ENCODE assay signal across 13 mouse cellular contexts in genomic region chr2:75149562-75149961, GRCm38 (mm10).
A peak's percentile ranks its signal among the peaks of the same experiment; 100 is the strongest.
DNase-seq lines count a peak whose midpoint lies in the region; ATAC-seq and TF ChIP-seq lines count a peak whose summit lies in the region.
"Had no signal": no experiment of that assay in that cellular context is flagged by ENCODE, and none has a peak within 500 bp of the region (broad histone marks: within the 10 kb centered on the region; RNA-seq: fewer than 3 reads in every experiment).

No protein-coding gene starts in this region.

- no peak for TF ChIP-seq CTCF in lung, embryonic 14.5 days (IDR thresholded peaks at IDR 0.05; ENCODE audit: low read depth)

- H3K36me3 ChIP-seq in heart, embryonic 10.5 days = no peaks in the 10 kb centered on the region
- no peaks in the 10 kb centered on the region for H3K36me3 ChIP-seq in lung, embryonic 14.5 days (ENCODE audit: insufficient read depth)
- no peaks in the 10 kb centered on the region for H3K36me3 ChIP-seq in liver, embryonic 11.5 days (ENCODE audit: control insufficient read depth, insufficient read depth, low read length)
- H3K36me3 ChIP-seq in stomach, embryonic 15.5 days = no peaks in the 10 kb centered on the region
- H3K36me3 ChIP-seq: forebrain, embryonic 12.5 days had no signal

- peak overlapping the region; percentile 54 for H3K4me2 ChIP-seq in lung, embryonic 14.5 days
- H3K4me2 ChIP-seq in liver, embryonic 11.5 days = 0 out of 2 replicates have a peak overlapping the region, but pooled peaks have one; percentile 4
- H3K4me2 ChIP-seq in stomach, embryonic 15.5 days = peak overlapping the region; percentile 46
- H3K4me2 ChIP-seq: forebrain, embryonic 12.5 days had no signal

- peak overlapping the region; percentile 37; the same call in 1 of the 2 replicates for H3K4me3 ChIP-seq in heart, embryonic 10.5 days
- no peak overlapping the region for H3K4me3 ChIP-seq in lung, embryonic 14.5 days (ENCODE audit: low read depth, low read length)
- H3K4me3 ChIP-seq in liver, embryonic 11.5 days (ENCODE audit: low read depth, low read length) = no peak overlapping the region
- H3K4me3 ChIP-seq in stomach, embryonic 15.5 days (replicated peaks) = peak overlapping the region; percentile 17; the same call in 1 of the 2 replicates
- H3K4me3 ChIP-seq: forebrain, embryonic 12.5 days had no signal

- ATAC-seq in lung, embryonic 14.5 days (ENCODE audit: insufficient read depth) = no peak
- no peak for ATAC-seq in liver, embryonic 11.5 days (replicated peaks; ENCODE audit: low FRiP score)
- no peak for ATAC-seq in stomach, embryonic 15.5 days (ENCODE audit: insufficient read depth, low FRiP score, low read depth)
- ATAC-seq: midbrain, embryonic 16.5 days; Patski had no signal

- H3K9ac ChIP-seq in lung, embryonic 14.5 days = no peak overlapping the region
- H3K9ac ChIP-seq in liver, embryonic 11.5 days (ENCODE audit: low read depth, low read length) = no peak overlapping the region
- H3K9ac ChIP-seq in stomach, embryonic 15.5 days = no peak overlapping the region
- H3K9ac ChIP-seq: forebrain, embryonic 12.5 days had no signal

- peaks cover 10% of the 10 kb centered on the region for H3K4me1 ChIP-seq in heart, embryonic 10.5 days
- no peaks in the 10 kb centered on the region for H3K4me1 ChIP-seq in lung, embryonic 14.5 days (ENCODE audit: insufficient read depth)
- H3K4me1 ChIP-seq in liver, embryonic 11.5 days (replicated peaks; ENCODE audit: control insufficient read depth, insufficient read depth, low read length) = no peaks in the 10 kb centered on the region
- H3K4me1 ChIP-seq in stomach, embryonic 15.5 days = peaks cover 3% of the 10 kb centered on the region; the same call in 1 of the 2 replicates
- H3K4me1 ChIP-seq: forebrain, embryonic 12.5 days had no signal

- 39% methylated on average over 12 of the region's 12 CpGs for WGBS in heart, embryonic 10.5 days
- 6% methylated on average over 12 of the region's 12 CpGs for WGBS in lung, embryonic 14.5 days
- 37% methylated on average over 12 of the region's 12 CpGs for WGBS in liver, embryonic 11.5 days
- WGBS in stomach, embryonic 15.5 days = 5% methylated on average over 12 of the region's 12 CpGs

- no peaks in the 10 kb centered on the region for H3K9me3 ChIP-seq in heart, embryonic 10.5 days
- no peaks in the 10 kb centered on the region for H3K9me3 ChIP-seq in lung, embryonic 14.5 days (ENCODE audit: low read depth, low read length)
- H3K9me3 ChIP-seq in liver, embryonic 11.5 days (ENCODE audit: control insufficient read depth, low read length) = no peaks in the 10 kb centered on the region
- H3K9me3 ChIP-seq in stomach, embryonic 15.5 days = no peaks in the 10 kb centered on the region
- H3K9me3 ChIP-seq: forebrain, embryonic 12.5 days had no signal

- H3K27ac ChIP-seq in heart, embryonic 10.5 days = no peak overlapping the region
- H3K27ac ChIP-seq in lung, embryonic 14.5 days (ENCODE audit: low read depth) = no peak overlapping the region
- no peak overlapping the region for H3K27ac ChIP-seq in liver, embryonic 11.5 days (ENCODE audit: low read depth, low read length)
- no peak overlapping the region for H3K27ac ChIP-seq in stomach, embryonic 15.5 days
- H3K27ac ChIP-seq: forebrain, embryonic 12.5 days had no signal

- H3K27me3 ChIP-seq in heart, embryonic 10.5 days (ENCODE audit: insufficient read depth, poor library complexity, severe bottlenecking) = peaks cover 29% of the 10 kb centered on the region
- peaks cover 13% of the 10 kb centered on the region for H3K27me3 ChIP-seq in lung, embryonic 14.5 days (ENCODE audit: insufficient read depth, low read length)
- 0 out of 2 replicates have a peak, but pooled peaks cover 2% of the 10 kb centered on the region for H3K27me3 ChIP-seq in liver, embryonic 11.5 days (replicated peaks; ENCODE audit: control insufficient read depth, insufficient read depth, low read length)
- H3K27me3 ChIP-seq in stomach, embryonic 15.5 days (replicated peaks) = no peaks in the 10 kb centered on the region

- no peak for DNase-seq in heart, embryonic 10.5 days (ENCODE audit: low spot score)
- DNase-seq in heart, adult 9 months (ENCODE audit: low spot score in 2 of 2) = no peak
- peak; percentile 58 for DNase-seq in lung, embryonic 14.5 days
- no peak for DNase-seq in lung, postnatal 4 days
- no peak for DNase-seq in liver, embryonic 11.5 days (ENCODE audit: low spot score)
- DNase-seq in right cerebral cortex, adult 18-20 months = no peak
- DNase-seq in cerebellum, postnatal 4 days (ENCODE audit: low spot score in 2 of 2) = no peak
- DNase-seq: cerebellum, postnatal 14 days; left cerebral cortex, postnatal 4 days had no signal

Comparison
In these comparisons a context has a peak if more than half of its experiments do, and no peak if none do; other contexts are left out.
1. H3K4me3 ChIP-seq: peak in heart, embryonic 10.5 days (single experiment) and stomach, embryonic 15.5 days (single experiment); none in lung, embryonic 14.5 days (single experiment) and liver, embryonic 11.5 days (single experiment).
2. H3K4me2 ChIP-seq: peak in every context shown above with its lines; median percentile 54 in lung, embryonic 14.5 days; 46 in stomach, embryonic 15.5 days; 4 in liver, embryonic 11.5 days.